Mouse (Mus musculus): ENCODE data around the gene Zbtb11. TPM values are rescaled to one million over a fixed set of nuclear protein-coding genes. Genes with fewer than 3 reads are reported as not detected.
"Not testable (repeated sequence)": the region's sequence is repeated elsewhere in the genome, so short reads cannot be mapped to it uniquely, and the experiment has no call there.

Zbtb11 gene
- polyA plus RNA-seq, 1 experiment from 2014 or later: 13.8 TPM

GRCm38 (mm10) chr16:56029661-56030082, 56.0 kb downstream of the Zbtb11 start, which contains the start of gene Pcnp:
TSS of gene Pcnp (minus strand) at chr16:56029739.
- Histone ChIP-seq H3K4me1 (ENCODE audit: control insufficient read depth in 2 of 2, insufficient read depth in 2 of 2, low read length in 2 of 2) (peaks cover 0 to 18% of the 10 kb centered on the region in 2 experiments; a peak in 3 of 4 replicates), H3K27me3 (ENCODE audit: control insufficient read depth, insufficient read depth, low read length) (no peaks in the 10 kb centered on the region), H3K4me3 (ENCODE audit: control insufficient read depth in 1 of 2, insufficient read depth in 1 of 2, low read depth in 1 of 2, low read length in 2 of 2) (peak within 1 kb of the TSS; percentile 93 to 98), H3K36me3 (ENCODE audit: control insufficient read depth, insufficient read depth, low read length) (peaks cover 45% of the 10 kb centered on the region), H3K27ac (replicated peaks in 1 of 2; ENCODE audit: control insufficient read depth in 1 of 2, insufficient read depth in 1 of 2, low read depth in 2 of 2, low read length in 2 of 2) (peak within 1 kb of the TSS; percentile 83 to 93), H3K9me3 (ENCODE audit: control insufficient read depth, low read length) (no peaks in the 10 kb centered on the region), H3K4me2 (ENCODE audit: low read length) (peak within 1 kb of the TSS; percentile 78), H3K9ac (ENCODE audit: low read length) (peak within 1 kb of the TSS; percentile 98)
- ATAC-seq (ENCODE audit: insufficient number of reproducible peaks, insufficient read depth, low FRiP score, low read depth): peak; percentile 99
- WGBS: under 1% methylated on average over 39 of the region's 39 CpGs

- H3K27me3 ChIP-seq (ENCODE audit: control insufficient read depth, insufficient read depth, low read length): no peaks in the 10 kb centered on the region
- ATAC-seq (ENCODE audit: insufficient number of reproducible peaks, insufficient read depth, low FRiP score, low read depth): no peak
- no peak overlapping the region for H3K4me3 ChIP-seq (ENCODE audit: control insufficient read depth in 1 of 2, insufficient read depth in 1 of 2, low read depth in 1 of 2, low read length in 2 of 2)
- 96% methylated on average over 6 of the region's 6 CpGs for WGBS
- no peak overlapping the region for H3K9ac ChIP-seq (ENCODE audit: low read length)
- no peak overlapping the region for H3K4me2 ChIP-seq (ENCODE audit: low read length)
- no peak overlapping the region for H3K27ac ChIP-seq (replicated peaks in 1 of 2; ENCODE audit: control insufficient read depth in 1 of 2, insufficient read depth in 1 of 2, low read depth in 2 of 2, low read length in 2 of 2)
- peaks cover 0 to 15% of the 10 kb centered on the region in 2 experiments; a peak in 3 of 4 replicates for H3K4me1 ChIP-seq (ENCODE audit: control insufficient read depth in 2 of 2, insufficient read depth in 2 of 2, low read length in 2 of 2)
- peaks cover 38% of the 10 kb centered on the region for H3K36me3 ChIP-seq (ENCODE audit: control insufficient read depth, insufficient read depth, low read length)
- no peaks in the 10 kb centered on the region for H3K9me3 ChIP-seq (ENCODE audit: control insufficient read depth, low read length)
Observed at GRCm38 (mm10) chr16:56034566-56034965, 60.9 kb downstream of the Zbtb11 start.

- peaks cover 37% of the 10 kb centered on the region for H3K36me3 ChIP-seq (ENCODE audit: control insufficient read depth, insufficient read depth, low read length)
- 52% methylated on average over 6 of the region's 6 CpGs for WGBS
- H3K27me3 ChIP-seq (ENCODE audit: control insufficient read depth, insufficient read depth, low read length): no peaks in the 10 kb centered on the region
- no peak overlapping the region for H3K27ac ChIP-seq (replicated peaks in 1 of 2; ENCODE audit: control insufficient read depth in 1 of 2, insufficient read depth in 1 of 2, low read depth in 2 of 2, low read length in 2 of 2)
- peak overlapping the region; percentile 82 for H3K4me2 ChIP-seq (ENCODE audit: low read length)
- peak overlapping the region in 1 of 2 experiments; percentile 71; a peak in 3 of 4 replicates for H3K4me3 ChIP-seq (ENCODE audit: control insufficient read depth in 1 of 2, insufficient read depth in 1 of 2, low read depth in 1 of 2, low read length in 2 of 2)
- no peak for ATAC-seq (ENCODE audit: insufficient number of reproducible peaks, insufficient read depth, low FRiP score, low read depth)
- no peaks in the 10 kb centered on the region for H3K9me3 ChIP-seq (ENCODE audit: control insufficient read depth, low read length)
- H3K9ac ChIP-seq (ENCODE audit: low read length): peak overlapping the region; percentile 86
- H3K4me1 ChIP-seq (ENCODE audit: control insufficient read depth in 2 of 2, insufficient read depth in 2 of 2, low read length in 2 of 2): peaks cover 0 to 8% of the 10 kb centered on the region in 2 experiments; a peak in 3 of 4 replicates
Observed at GRCm38 (mm10) chr16:56036501-56036900, 62.8 kb downstream of the Zbtb11 start.

DNA sequence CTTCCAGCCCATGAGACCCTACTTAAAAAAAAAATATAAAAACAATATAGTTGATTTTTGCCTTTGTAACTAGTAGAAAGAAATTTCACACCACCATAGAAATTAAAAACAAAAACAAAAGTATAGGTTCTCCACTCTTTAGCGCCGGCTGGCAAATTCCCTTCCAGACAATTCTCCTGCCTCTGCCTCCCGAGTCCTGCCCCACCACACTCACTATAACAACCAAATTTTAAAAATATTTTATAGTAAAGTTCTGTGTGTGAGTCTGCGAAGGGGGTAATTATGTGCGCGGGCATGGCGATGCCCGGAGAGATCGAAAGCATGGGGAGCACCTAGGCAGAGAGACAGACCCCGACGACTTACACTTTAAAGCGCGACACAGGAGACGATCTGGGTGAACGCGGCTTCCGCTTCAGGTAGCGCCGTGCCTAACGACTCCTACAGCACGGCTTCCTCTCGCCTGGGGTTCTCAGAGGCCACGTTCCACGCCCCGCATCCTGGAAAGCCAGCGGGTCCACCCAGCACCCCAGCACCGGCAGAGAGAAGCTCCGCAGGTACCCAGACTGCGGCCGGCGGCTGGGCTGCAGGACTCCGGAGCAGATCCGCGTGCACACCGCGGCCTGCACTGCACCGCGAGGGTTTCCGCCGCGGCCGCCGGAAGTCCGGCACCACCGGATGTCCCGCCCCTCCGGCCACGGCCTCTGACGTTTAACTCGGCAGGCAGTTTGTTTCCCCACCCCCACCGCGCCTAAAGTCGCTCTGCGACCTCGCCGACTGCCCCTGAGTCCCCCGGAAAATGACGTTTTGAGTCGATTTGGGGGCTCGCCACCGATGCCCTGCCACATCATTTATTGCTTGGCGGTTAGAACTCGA, 63.7 kb downstream of the Zbtb11 start, which contains the start of gene Trmt10c:
Trmt10c (minus strand) TSS at position 682 of the 873 bp plus-strand sequence.
- Histone ChIP-seq H3K9me3 (ENCODE audit: control insufficient read depth, low read length) (no peaks in the 10 kb centered on the region), H3K27me3 (ENCODE audit: control insufficient read depth, insufficient read depth, low read length) (no peaks in the 10 kb centered on the region), H3K36me3 (ENCODE audit: control insufficient read depth, insufficient read depth, low read length) (peaks cover 28% of the 10 kb centered on the region), H3K4me1 (ENCODE audit: control insufficient read depth in 2 of 2, insufficient read depth in 2 of 2, low read length in 2 of 2) (peaks cover 0 to 8% of the 10 kb centered on the region in 2 experiments; a peak in 3 of 4 replicates), H3K27ac (replicated peaks in 1 of 2; ENCODE audit: control insufficient read depth in 1 of 2, insufficient read depth in 1 of 2, low read depth in 2 of 2, low read length in 2 of 2) (peak within 1 kb of the TSS; percentile 82 to 88), H3K4me3 (ENCODE audit: control insufficient read depth in 1 of 2, insufficient read depth in 1 of 2, low read depth in 1 of 2, low read length in 2 of 2) (peak within 1 kb of the TSS; percentile 71 to 89), H3K9ac (ENCODE audit: low read length) (peak within 1 kb of the TSS; percentile 86), H3K4me2 (ENCODE audit: low read length) (peak within 1 kb of the TSS; percentile 82)
- under 1% methylated on average over 52 of the region's 63 CpGs for WGBS
- ATAC-seq (ENCODE audit: insufficient number of reproducible peaks, insufficient read depth, low FRiP score, low read depth): peak; percentile 98

- no peaks in the 10 kb centered on the region for H3K27me3 ChIP-seq (ENCODE audit: control insufficient read depth, insufficient read depth, low read length)
- WGBS: 28% methylated on average over 8 of the region's 8 CpGs
- H3K27ac ChIP-seq (replicated peaks in 1 of 2; ENCODE audit: control insufficient read depth in 1 of 2, insufficient read depth in 1 of 2, low read depth in 2 of 2, low read length in 2 of 2): peak overlapping the region; percentile 63 to 88
- H3K4me3 ChIP-seq (ENCODE audit: control insufficient read depth in 1 of 2, insufficient read depth in 1 of 2, low read depth in 1 of 2, low read length in 2 of 2): peak overlapping the region; percentile 71 to 89
- ATAC-seq (ENCODE audit: insufficient number of reproducible peaks, insufficient read depth, low FRiP score, low read depth): no peak
- peak overlapping the region; percentile 86 for H3K9ac ChIP-seq (ENCODE audit: low read length)
- peak overlapping the region; percentile 82 for H3K4me2 ChIP-seq (ENCODE audit: low read length)
- peaks cover 21% of the 10 kb centered on the region for H3K36me3 ChIP-seq (ENCODE audit: control insufficient read depth, insufficient read depth, low read length)
- H3K4me1 ChIP-seq (ENCODE audit: control insufficient read depth in 2 of 2, insufficient read depth in 2 of 2, low read length in 2 of 2): peaks cover 0 to 8% of the 10 kb centered on the region in 2 experiments; a peak in 3 of 4 replicates
- no peaks in the 10 kb centered on the region for H3K9me3 ChIP-seq (ENCODE audit: control insufficient read depth, low read length)
Observed at GRCm38 (mm10) chr16:56038090-56038489, 64.4 kb downstream of the Zbtb11 start.

DNA sequence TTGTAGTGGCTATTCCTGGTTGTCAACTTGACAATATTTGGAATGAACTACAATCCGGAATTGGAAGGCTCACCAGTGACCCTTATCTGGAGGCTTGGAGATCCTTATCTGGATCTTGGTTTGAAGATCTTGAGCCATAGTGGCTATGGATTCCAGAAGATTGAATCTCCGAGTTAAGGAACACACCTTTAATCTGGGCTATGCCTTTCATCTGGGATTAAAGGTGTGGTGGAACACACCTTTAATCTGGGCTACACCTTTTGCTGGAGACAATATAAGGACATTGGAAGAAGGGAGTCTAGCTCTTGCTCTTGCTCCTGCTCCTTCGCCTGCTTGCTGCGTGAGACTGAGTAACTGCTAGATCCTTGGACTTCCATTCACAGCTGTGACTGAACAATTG, 74.4 kb downstream of the Zbtb11 start, which contains the start of gene Senp7:
Senp7 (plus strand) TSS at position 301 of the 400 bp plus-strand sequence.
- H3K9me3 ChIP-seq (ENCODE audit: control insufficient read depth, low read length); H3K4me2 ChIP-seq (ENCODE audit: low read length); H3K4me3 ChIP-seq (ENCODE audit: control insufficient read depth in 1 of 2, insufficient read depth in 1 of 2, low read depth in 1 of 2, low read length in 2 of 2); H3K27me3 ChIP-seq (ENCODE audit: control insufficient read depth, insufficient read depth, low read length); ATAC-seq (ENCODE audit: insufficient number of reproducible peaks, insufficient read depth, low FRiP score, low read depth); H3K27ac ChIP-seq (replicated peaks in 1 of 2; ENCODE audit: control insufficient read depth in 1 of 2, insufficient read depth in 1 of 2, low read depth in 2 of 2, low read length in 2 of 2); H3K9ac ChIP-seq (ENCODE audit: low read length); H3K36me3 ChIP-seq (ENCODE audit: control insufficient read depth, insufficient read depth, low read length); H3K4me1 ChIP-seq (ENCODE audit: control insufficient read depth in 2 of 2, insufficient read depth in 2 of 2, low read length in 2 of 2): not testable (repeated sequence)
- WGBS: no CpG with 5 or more reads among the region's 4 CpGs

DNA sequence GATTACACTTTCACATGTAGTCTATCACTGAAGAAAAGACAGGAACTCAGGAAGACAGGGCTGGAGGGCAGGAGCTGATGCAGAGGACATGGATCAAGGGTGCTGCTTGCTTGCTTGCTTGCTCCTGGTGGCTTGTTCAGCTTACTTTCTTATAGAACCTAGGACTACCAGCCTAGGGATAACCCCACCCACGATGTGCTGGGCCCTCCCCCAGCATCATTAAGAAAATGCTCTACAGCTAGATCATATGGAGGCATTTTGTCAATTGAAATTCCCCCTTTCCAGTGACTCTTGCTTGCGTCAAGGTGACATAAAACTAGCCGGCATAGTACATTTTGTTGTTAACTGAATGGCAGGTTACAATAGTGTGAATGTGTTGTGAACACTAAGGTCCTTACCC, 82.2 kb downstream of the Zbtb11 start:
- H3K4me1 ChIP-seq (ENCODE audit: control insufficient read depth in 2 of 2, insufficient read depth in 2 of 2, low read length in 2 of 2): no peaks in the 10 kb centered on the region
- no peak overlapping the region for H3K4me2 ChIP-seq (ENCODE audit: low read length)
- no peaks in the 10 kb centered on the region for H3K27me3 ChIP-seq (ENCODE audit: control insufficient read depth, insufficient read depth, low read length)
- H3K9me3 ChIP-seq (ENCODE audit: control insufficient read depth, low read length): no peaks in the 10 kb centered on the region
- no peak overlapping the region for H3K4me3 ChIP-seq (ENCODE audit: control insufficient read depth in 1 of 2, insufficient read depth in 1 of 2, low read depth in 1 of 2, low read length in 2 of 2)
- 74% methylated on average over 3 of the region's 3 CpGs for WGBS
- ATAC-seq (ENCODE audit: insufficient number of reproducible peaks, insufficient read depth, low FRiP score, low read depth): no peak
- H3K27ac ChIP-seq (replicated peaks in 1 of 2; ENCODE audit: control insufficient read depth in 1 of 2, insufficient read depth in 1 of 2, low read depth in 2 of 2, low read length in 2 of 2): no peak overlapping the region
- H3K9ac ChIP-seq (ENCODE audit: low read length): no peak overlapping the region
- H3K36me3 ChIP-seq (ENCODE audit: control insufficient read depth, insufficient read depth, low read length): no peaks in the 10 kb centered on the region

Data from heart, embryonic 14.5 days (tissue).